Mouse (Mus musculus): ENCODE data around the gene Fcgr4. TPM values are rescaled to one million over a fixed set of nuclear protein-coding genes. Genes with fewer than 3 reads are reported as not detected.

Gene Fcgr4
- polyA plus RNA-seq, 1 experiment from 2014 or later: 0.55 TPM

DNA sequence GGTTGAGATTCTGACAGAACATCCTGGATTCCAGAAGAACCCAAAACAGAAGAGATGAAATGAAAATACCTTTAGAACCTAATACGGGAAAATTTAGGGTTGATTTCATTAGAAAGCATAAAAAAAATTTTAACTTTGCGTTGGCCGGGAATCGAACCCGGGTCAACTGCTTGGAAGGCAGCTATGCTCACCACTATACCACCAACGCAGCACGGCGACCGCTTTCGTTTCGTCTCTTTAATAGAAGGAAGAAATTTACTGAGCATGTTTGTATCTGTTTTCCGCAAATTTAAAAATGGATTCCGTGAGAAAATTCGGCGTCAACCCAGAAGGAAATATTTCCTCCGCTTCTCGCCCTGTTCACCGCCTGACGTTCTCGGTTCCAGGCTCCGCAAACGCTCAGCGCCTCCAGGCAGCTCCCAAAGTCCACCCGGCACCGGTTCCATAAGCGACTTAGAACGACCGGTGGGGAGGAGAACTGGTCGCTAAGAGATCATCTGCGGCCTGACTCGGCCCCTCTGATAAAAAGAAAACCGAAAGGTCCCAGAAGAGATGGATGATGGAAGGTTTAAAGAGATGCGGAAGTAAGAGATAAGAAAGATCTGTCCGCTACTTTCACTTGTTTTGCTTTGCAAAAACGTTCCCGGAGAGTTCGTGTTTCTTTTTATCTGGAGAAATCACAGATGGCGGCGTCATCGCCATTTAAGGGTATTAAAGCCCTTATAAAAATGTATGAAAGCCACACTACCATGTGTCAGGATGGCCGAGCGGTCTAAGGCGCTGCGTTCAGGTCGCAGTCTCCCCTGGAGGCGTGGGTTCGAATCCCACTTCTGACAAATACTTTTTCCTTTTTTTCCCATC, 19.4 kb downstream of the Fcgr4 start:
- Histone ChIP-seq H3K9me3 (no peaks in the 10 kb centered on the region), H3K27ac (peak overlapping the region; percentile 87), H3K4me3 (peak overlapping the region; percentile 85), H3K36me3 (no peaks in the 10 kb centered on the region), H3K27me3 (peaks cover 20% of the 10 kb centered on the region), H3K4me1 (peaks cover 7% of the 10 kb centered on the region; the same call in 1 of the 2 replicates), H3K9ac (peak overlapping the region; percentile 85), H3K4me2 (peak overlapping the region; percentile 61)
- under 1% methylated on average over 47 of the region's 47 CpGs for WGBS
- ATAC-seq (ENCODE audit: insufficient number of reproducible peaks, insufficient read depth, low FRiP score, low TSS enrichment, low read depth): peak; percentile 78

DNA sequence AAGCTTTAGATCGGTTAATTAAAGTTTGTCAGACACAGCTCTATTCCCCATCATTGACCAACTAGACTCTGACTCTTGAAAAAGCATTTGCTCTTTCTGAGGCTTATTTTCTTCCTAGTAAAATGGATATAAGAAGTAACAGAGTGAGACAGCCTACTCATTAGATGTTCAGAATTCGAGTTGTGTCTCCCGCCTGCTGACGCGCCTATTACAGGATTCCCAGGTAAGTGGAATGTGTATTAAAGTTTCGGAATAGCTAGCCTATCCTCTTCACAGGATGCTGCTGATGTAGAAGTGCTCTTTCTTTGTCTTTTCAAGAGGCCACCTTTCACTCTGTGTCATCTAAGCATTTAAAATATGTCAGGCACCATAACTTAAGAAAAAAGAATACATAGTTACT, 20.4 kb downstream of the Fcgr4 start:
- Histone ChIP-seq H3K27me3 (peaks cover 20% of the 10 kb centered on the region), H3K4me1 (peaks cover 7% of the 10 kb centered on the region; the same call in 1 of the 2 replicates), H3K9ac (no peak overlapping the region), H3K4me3 (no peak overlapping the region), H3K9me3 (no peaks in the 10 kb centered on the region), H3K36me3 (no peaks in the 10 kb centered on the region), H3K27ac (no peak overlapping the region), H3K4me2 (peak overlapping the region; percentile 22; the same call in 1 of the 2 replicates)
- no peak for ATAC-seq (ENCODE audit: insufficient number of reproducible peaks, insufficient read depth, low FRiP score, low TSS enrichment, low read depth)
- 71% methylated on average over 6 of the region's 6 CpGs for WGBS

DNA sequence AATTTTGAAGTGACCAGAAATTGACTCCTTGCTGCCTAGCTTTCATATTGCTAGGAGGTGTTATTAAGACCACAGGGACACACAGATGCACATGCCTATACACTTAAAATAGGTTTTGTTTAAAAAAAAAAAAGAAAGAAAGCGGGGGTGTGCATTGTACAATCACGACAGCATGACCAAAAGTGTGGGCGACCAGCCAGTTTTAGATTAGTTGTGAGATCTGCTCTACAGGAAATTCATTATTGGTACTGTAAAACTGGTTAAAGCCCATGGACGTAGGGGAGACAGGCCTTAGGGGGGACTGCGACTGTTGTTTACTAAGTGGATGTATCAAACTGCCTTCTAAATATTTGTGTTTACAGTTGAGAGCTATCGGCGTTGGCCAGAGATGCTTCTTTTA, 21.2 kb downstream of the Fcgr4 start:
- ATAC-seq (ENCODE audit: insufficient number of reproducible peaks, insufficient read depth, low FRiP score, low TSS enrichment, low read depth): no peak
- Histone ChIP-seq H3K4me1 (peaks cover 5% of the 10 kb centered on the region; the same call in 1 of the 2 replicates), H3K4me3 (no peak overlapping the region), H3K27me3 (peaks cover 19% of the 10 kb centered on the region), H3K9ac (no peak overlapping the region), H3K4me2 (no peak overlapping the region), H3K27ac (no peak overlapping the region), H3K36me3 (no peaks in the 10 kb centered on the region), H3K9me3 (no peaks in the 10 kb centered on the region)
- 89% methylated on average over 7 of the region's 7 CpGs for WGBS

DNA sequence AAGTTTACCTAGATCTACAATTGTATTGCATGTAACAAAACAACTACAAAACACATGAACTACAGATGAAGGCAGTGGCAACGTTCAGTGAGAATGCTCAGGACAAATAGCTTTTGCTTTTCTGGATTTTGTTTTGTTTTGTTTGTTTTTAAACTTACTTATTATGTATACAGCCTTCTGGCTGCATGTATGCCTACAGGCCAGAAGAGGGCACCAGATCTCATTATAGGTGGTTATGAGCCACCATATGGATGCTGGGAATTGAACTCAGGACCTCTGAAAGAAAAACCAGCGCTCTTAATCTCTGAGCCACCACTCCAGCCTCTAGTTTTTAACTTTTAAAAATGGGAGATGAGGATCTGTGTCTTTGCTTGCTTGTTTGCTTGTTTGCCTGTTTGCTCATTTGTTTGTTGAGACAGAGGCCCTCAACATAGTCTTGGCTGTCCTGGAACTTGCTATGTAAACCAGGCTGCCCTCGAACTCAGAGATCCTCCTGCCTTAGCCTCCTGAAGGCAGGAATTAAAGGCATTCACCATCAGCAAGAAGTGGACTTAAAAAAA, 25.0 kb downstream of the Fcgr4 start:
- ATAC-seq (ENCODE audit: insufficient number of reproducible peaks, insufficient read depth, low FRiP score, low TSS enrichment, low read depth): no peak
- Histone ChIP-seq H3K4me3 (peak overlapping the region; percentile 70), H3K4me2 (peak overlapping the region; percentile 59), H3K27ac (no peak overlapping the region), H3K4me1 (peaks cover 6% of the 10 kb centered on the region; the same call in 1 of the 2 replicates), H3K9me3 (no peaks in the 10 kb centered on the region), H3K36me3 (no peaks in the 10 kb centered on the region), H3K27me3 (0 out of 2 replicates have a peak, but pooled peaks cover 5% of the 10 kb centered on the region), H3K9ac (peak overlapping the region; percentile 72; the same call in 1 of the 2 replicates)
- WGBS: 68% methylated on average over 3 of the region's 3 CpGs

DNA sequence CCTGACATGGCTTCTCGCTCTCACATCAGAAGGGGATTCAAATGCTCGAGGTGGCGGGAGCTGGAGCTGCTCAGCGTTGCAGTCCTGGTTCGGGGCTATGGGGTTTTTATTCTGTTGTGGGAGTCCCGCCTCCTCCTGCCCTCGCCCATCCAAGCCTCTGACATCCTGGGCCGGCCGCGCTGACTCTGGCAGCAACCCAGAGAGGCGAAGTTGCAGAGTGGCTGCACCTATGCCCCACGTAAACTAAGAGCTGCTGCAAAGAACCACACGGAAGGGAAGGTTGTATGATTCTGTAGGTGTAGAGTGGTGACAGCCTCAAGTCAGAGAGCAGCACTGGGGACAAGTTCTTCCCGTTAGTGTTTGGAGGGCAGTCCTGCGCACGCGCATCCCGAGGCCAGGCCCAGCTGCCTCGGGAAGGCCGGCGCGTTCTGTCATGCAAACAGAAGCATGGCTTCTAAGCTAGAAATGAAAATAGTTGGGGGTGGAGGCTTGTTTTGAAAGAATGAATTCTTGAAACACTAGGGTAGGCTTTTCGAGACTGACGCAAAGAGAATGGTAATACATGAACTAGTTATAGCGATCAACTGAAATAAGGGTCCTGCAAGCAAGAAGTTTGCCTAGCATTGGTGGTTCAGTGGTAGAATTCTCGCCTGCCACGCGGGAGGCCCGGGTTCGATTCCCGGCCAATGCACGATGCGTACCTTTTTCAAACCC, 25.8 kb downstream of the Fcgr4 start:
- Histone ChIP-seq H3K9me3 (no peaks in the 10 kb centered on the region), H3K36me3 (no peaks in the 10 kb centered on the region), H3K4me3 (peak overlapping the region; percentile 70), H3K4me1 (peaks cover 6% of the 10 kb centered on the region; the same call in 1 of the 2 replicates), H3K27me3 (0 out of 2 replicates have a peak, but pooled peaks cover 5% of the 10 kb centered on the region), H3K27ac (peak overlapping the region; percentile 91), H3K9ac (peak overlapping the region; percentile 72), H3K4me2 (peak overlapping the region; percentile 59)
- peak; percentile 88 for ATAC-seq (ENCODE audit: insufficient number of reproducible peaks, insufficient read depth, low FRiP score, low TSS enrichment, low read depth)
- WGBS: under 1% methylated on average over 33 of the region's 33 CpGs

DNA sequence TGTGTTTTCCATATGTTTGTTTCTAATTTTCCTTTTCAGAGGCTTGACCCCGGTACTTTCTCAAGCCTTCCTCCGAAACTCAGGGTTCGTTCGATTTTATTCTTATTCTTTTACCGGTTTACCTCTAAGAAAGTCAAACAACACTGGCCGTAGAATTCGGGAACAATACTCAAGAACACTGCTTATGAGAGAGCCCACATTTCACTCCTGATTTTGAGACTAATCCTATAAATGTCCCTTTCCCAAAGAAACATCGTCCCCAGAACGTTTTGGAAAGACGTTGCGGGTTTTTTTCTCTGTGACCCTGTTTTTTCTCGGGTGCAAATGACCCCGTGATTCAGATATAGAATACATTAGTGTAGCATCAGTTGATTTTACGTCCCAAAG, 26.4 kb downstream of the Fcgr4 start:
- Histone ChIP-seq H3K4me2 (peak overlapping the region; percentile 59), H3K27me3 (0 out of 2 replicates have a peak, but pooled peaks cover 3% of the 10 kb centered on the region), H3K4me1 (peaks cover 6% of the 10 kb centered on the region; the same call in 1 of the 2 replicates), H3K9ac (peak overlapping the region; percentile 7; the same call in 1 of the 2 replicates), H3K36me3 (no peaks in the 10 kb centered on the region), H3K4me3 (peak overlapping the region; percentile 70), H3K27ac (no peak overlapping the region), H3K9me3 (no peaks in the 10 kb centered on the region)
- 9% methylated on average over 14 of the region's 14 CpGs for WGBS
- ATAC-seq (ENCODE audit: insufficient number of reproducible peaks, insufficient read depth, low FRiP score, low TSS enrichment, low read depth): no peak

DNA sequence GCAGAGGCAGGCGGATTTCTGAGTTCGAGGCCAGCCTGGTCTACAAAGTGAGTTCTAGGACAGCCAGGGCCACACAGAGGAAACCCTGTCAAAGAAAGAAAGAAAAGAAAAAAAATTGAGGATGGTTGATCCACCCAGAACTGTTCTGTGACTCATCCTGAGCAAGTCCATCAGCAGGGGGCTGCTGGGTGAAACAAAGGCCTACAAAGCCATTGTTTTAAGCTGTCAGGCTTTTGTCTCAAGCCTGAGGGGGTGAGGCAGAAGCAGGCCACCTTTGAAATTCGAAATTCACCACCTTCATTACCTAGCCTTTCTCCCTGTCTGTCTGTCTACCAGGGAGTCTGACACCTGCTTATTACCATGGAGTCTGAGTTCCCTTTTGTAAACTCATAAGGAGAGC, 27.8 kb downstream of the Fcgr4 start:
- Histone ChIP-seq H3K9me3 (no peaks in the 10 kb centered on the region), H3K4me3 (no peak overlapping the region), H3K36me3 (no peaks in the 10 kb centered on the region)

DNA sequence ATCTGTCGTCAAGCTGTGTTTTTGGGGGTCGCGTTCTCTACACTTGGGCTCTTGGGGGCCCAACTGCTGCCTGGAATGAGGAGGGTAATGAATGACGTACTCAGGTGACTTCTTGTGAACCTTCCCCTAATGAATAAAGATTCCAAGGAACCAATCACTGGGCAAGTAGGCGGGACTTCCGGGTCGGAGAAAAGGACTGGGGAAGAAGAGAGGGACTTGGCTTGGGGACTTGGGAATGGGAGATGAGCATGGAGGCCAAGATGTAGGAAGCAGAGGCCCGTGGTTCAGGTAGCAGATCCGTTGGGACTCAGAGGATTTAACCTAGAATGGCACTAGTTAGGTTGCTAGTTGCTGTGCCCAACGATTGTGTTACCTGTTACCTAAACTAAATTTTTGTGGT, 30.5 kb downstream of the Fcgr4 start:
- Histone ChIP-seq H3K9ac (no peak overlapping the region), H3K4me2 (peak overlapping the region; percentile 26), H3K4me1 (peaks cover 6% of the 10 kb centered on the region; the same call in 1 of the 2 replicates), H3K27me3 (no peaks in the 10 kb centered on the region), H3K9me3 (no peaks in the 10 kb centered on the region), H3K27ac (no peak overlapping the region), H3K36me3 (no peaks in the 10 kb centered on the region), H3K4me3 (0 out of 2 replicates have a peak overlapping the region, but pooled peaks have one; percentile 13)
- ATAC-seq (ENCODE audit: insufficient number of reproducible peaks, insufficient read depth, low FRiP score, low TSS enrichment, low read depth): no peak
- WGBS: 44% methylated on average over 10 of the region's 10 CpGs

More for the DNA sequence above, 27.8 kb downstream of the Fcgr4 start:
- no peak for ATAC-seq (ENCODE audit: insufficient number of reproducible peaks, insufficient read depth, low FRiP score, low TSS enrichment, low read depth)
- Histone ChIP-seq H3K9ac (no peak overlapping the region), H3K4me2 (no peak overlapping the region), H3K27ac (no peak overlapping the region), H3K4me1 (peaks cover 6% of the 10 kb centered on the region; the same call in 1 of the 2 replicates), H3K27me3 (no peaks in the 10 kb centered on the region)
- WGBS: 69% methylated on average over 3 of the region's 3 CpGs

DNA sequence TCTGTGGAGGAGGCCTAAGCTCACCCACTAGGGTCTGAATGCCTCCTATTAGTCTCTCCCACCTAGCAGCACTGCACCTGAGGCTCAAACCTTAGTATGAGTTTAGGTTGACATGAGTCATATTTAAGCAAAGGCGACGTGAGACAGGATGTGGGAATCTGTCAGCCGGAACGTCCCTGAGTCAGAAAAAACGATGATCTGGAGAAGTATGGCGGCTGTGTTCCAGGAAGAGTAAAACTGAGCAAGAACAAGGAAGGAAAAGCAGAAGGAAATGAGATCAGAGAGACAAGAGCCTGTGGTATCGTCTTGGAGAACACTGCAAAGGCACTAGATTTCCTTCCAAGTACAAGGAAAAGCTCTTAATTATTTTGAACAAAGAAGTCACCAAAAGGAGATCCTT, 32.1 kb downstream of the Fcgr4 start:
- H3K4me1 ChIP-seq: no peaks in the 10 kb centered on the region
- H3K36me3 ChIP-seq: no peaks in the 10 kb centered on the region
- no peak overlapping the region for H3K4me3 ChIP-seq
- no peaks in the 10 kb centered on the region for H3K27me3 ChIP-seq
- ATAC-seq (ENCODE audit: insufficient number of reproducible peaks, insufficient read depth, low FRiP score, low TSS enrichment, low read depth): no peak
- H3K9ac ChIP-seq: no peak overlapping the region
- no peaks in the 10 kb centered on the region for H3K9me3 ChIP-seq
- H3K27ac ChIP-seq: no peak overlapping the region
- 87% methylated on average over 7 of the region's 7 CpGs for WGBS
- H3K4me2 ChIP-seq: no peak overlapping the region

DNA sequence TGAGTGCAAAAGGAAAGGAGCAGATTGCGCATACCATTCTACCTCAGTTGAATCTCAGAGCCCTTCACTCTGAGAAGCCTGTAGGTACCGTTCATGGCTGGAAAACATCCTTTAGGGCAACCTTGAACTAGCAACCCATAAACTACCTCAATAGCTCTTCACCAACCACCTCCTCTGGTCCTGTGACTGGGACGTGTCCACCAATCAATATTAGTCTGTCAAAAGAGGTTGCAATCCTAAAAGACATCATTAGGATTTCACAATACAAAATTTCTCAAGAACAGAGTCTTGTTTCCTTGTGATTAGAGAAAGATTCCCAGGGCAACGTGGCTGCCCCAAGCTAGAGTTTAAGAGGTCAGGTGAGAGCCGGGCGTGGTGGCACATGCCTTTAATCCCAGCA, 34.6 kb downstream of the Fcgr4 start:
- Histone ChIP-seq H3K36me3 (no peaks in the 10 kb centered on the region), H3K27ac (no peak overlapping the region), H3K4me3 (no peak overlapping the region), H3K27me3 (no peaks in the 10 kb centered on the region), H3K9me3 (no peaks in the 10 kb centered on the region), H3K4me2 (no peak overlapping the region), H3K9ac (no peak overlapping the region), H3K4me1 (no peaks in the 10 kb centered on the region)
- WGBS: 83% methylated on average over 6 of the region's 6 CpGs
- no peak for ATAC-seq (ENCODE audit: insufficient number of reproducible peaks, insufficient read depth, low FRiP score, low TSS enrichment, low read depth)

DNA sequence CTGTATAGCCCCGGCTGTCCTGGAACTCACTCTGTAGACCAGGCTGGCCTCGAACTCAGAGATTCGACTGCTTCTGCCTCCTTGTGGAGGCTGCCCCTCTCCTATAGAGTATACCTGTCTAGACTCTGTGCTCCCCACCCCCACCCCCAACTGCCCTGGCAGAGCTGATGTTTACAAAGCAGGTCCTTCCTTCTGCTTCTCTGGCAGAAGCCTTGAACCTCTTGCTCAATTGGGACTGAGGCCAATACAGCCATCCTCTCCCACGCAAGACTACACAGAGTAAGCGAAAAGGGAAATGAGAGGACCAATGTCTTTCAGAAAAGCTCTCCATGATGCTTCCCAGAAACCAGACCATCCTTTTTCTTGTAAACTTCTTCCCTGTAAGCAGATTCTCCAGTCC, 38.5 kb downstream of the Fcgr4 start:
- no peak for ATAC-seq (ENCODE audit: insufficient number of reproducible peaks, insufficient read depth, low FRiP score, low TSS enrichment, low read depth)
- H3K9ac ChIP-seq: no peak overlapping the region
- H3K4me3 ChIP-seq: no peak overlapping the region
- no peaks in the 10 kb centered on the region for H3K4me1 ChIP-seq
- no peaks in the 10 kb centered on the region for H3K27me3 ChIP-seq
- no peaks in the 10 kb centered on the region for H3K9me3 ChIP-seq
- no peak overlapping the region for H3K27ac ChIP-seq
- H3K36me3 ChIP-seq: no peaks in the 10 kb centered on the region
- no peak overlapping the region for H3K4me2 ChIP-seq
- 87% methylated on average over 5 of the region's 5 CpGs for WGBS
